Mouse (Mus musculus): Measurements from ENCODE around the gene Nfx1.
A peak's percentile ranks its signal among the peaks of the same experiment; 100 is the strongest.

DNA sequence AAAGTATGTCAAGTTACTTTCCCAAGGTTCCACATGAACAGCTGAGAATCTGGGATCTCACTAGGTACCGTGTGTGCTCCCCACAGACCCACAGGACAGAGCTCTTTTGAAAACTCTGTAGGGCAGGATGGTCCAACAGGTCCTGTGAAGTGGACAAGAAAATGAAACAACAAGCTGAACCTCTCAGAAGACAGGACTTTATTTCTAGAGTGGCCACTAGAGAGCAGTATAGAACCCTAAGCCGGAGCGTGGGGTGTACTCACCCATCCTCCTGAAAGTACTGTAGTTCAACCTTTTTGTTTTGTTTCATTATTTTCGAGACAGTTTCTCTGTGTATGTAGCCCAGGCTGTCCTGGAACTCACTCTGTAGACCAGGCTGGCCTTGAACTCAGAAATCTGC lies 57.6 kb downstream of the Nfx1 start:
- TF ChIP-seq EP300 (IDR thresholded peaks at IDR 0.05): no peak
- TF ChIP-seq CTCF (IDR thresholded peaks at IDR 0.05): peak; percentile 39
